ENCODE assay signal across 9 mouse cellular contexts in the genomic region with DNA sequence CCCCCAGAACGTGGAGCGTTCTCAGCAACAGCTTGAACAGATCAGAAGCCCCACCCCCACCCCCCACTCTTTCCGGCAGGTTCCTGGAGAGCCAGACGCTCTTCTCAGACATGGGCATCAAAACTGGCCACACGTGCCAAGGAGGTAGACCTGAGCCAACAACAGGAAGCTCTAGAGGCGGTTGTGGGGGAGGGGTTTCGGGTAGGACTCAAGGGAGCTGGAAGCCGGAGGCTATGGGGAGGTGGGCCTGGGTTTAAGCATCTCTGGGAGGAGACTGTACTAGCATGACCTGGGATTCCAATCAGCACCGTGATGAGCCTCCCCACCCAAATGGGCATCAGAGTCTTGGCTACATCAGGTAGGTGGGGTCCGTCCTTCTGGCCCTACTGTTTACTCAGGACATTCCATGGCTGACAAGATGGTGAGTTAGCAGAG. TPM values are rescaled to one million over a fixed set of nuclear protein-coding genes. Genes with fewer than 3 reads are reported as not detected.
DNase-seq lines count a peak whose midpoint lies in the region; ATAC-seq lines count a peak whose summit lies in the region.
"Had no signal": no experiment of that assay in that cellular context is flagged by ENCODE, and none has a peak within 500 bp of the region (broad histone marks: within the 10 kb centered on the region; RNA-seq: fewer than 3 reads in every experiment).

No protein-coding gene starts in this region.

- no peaks in the 10 kb centered on the region for H3K36me3 ChIP-seq in forebrain, embryonic 14.5 days (ENCODE audit: control insufficient read depth, insufficient read depth, low read length)

- H3K27ac ChIP-seq in forebrain, embryonic 14.5 days (ENCODE audit: low read depth, low read length) = no peak overlapping the region

- peak; percentile 91 to 92 for DNase-seq in cerebellum, postnatal 10 days
- DNase-seq in cerebellum, adult 11 months = no peak
- DNase-seq in ovary, postnatal 14 days (ENCODE audit: low spot score) = peak; percentile 43
- no peak for DNase-seq in ovary, adult 18-20 months (ENCODE audit: low spot score)
- peak; percentile 77 for DNase-seq in forebrain, embryonic 14.5 days (ENCODE audit: low spot score)
- DNase-seq in lung, postnatal 10 days = peak; percentile 81
- no peak for DNase-seq in frontal cortex, postnatal 36 days (ENCODE audit: low spot score in 2 of 2)
- no peak for DNase-seq in adrenal gland, adult 2 months
- DNase-seq: layer of hippocampus, postnatal 36 days had no signal

- peak; percentile 73 for ATAC-seq in forebrain, embryonic 14.5 days

- no peak overlapping the region for H3K4me3 ChIP-seq in forebrain, embryonic 14.5 days (ENCODE audit: low read depth, low read length)

- H3K4me2 ChIP-seq in forebrain, embryonic 14.5 days (ENCODE audit: low read length) = no peak overlapping the region

- H3K9me3 ChIP-seq in forebrain, embryonic 14.5 days (replicated peaks; ENCODE audit: control insufficient read depth, low read length) = no peaks in the 10 kb centered on the region

- no peaks in the 10 kb centered on the region for H3K27me3 ChIP-seq in forebrain, embryonic 14.5 days (replicated peaks; ENCODE audit: control insufficient read depth, insufficient read depth, low read length)

- H3K4me1 ChIP-seq in forebrain, embryonic 14.5 days (ENCODE audit: control insufficient read depth, insufficient read depth, low read length) = peaks cover 3% of the 10 kb centered on the region; the same call in 1 of the 2 replicates

- no peak overlapping the region for H3K9ac ChIP-seq in forebrain, embryonic 14.5 days (ENCODE audit: low read length)

- WGBS in forebrain, embryonic 14.5 days = 63% methylated on average over 10 of the region's 10 CpGs

RNA-seq across cellular contexts. Expression of a gene that starts 5.4 kb away (rescaled TPM):
- 62.9 and 71.7 TPM in 2 replicates for polyA plus RNA-seq in forebrain, embryonic 14.5 days (2014; fragmentation: Nextera tagmentation; extraction: Ambion mirVana)
- 100 to 1,000 TPM in 1 of 2 experiments, 10 to 100 TPM in 1; 89.7 to 198 TPM for total RNA-seq in adrenal gland, adult 2 months (2021)
- polyA plus RNA-seq in adrenal gland, adult 2 months (2012; rRNA removed) = 79.4 and 126 TPM in 2 replicates

RNA-seq across cellular contexts. Expression of a gene that starts 18.6 kb away (rescaled TPM):
- 0.11 TPM in 2 replicates for polyA plus RNA-seq in forebrain, embryonic 14.5 days (2014; fragmentation: Nextera tagmentation; extraction: Ambion mirVana)
- total RNA-seq in adrenal gland, adult 2 months (2021) = under 1 TPM; 0.46 to 0.93 TPM
- 0.12 TPM in 1 of 2 replicates, not detected in the other for polyA plus RNA-seq in adrenal gland, adult 2 months (2012; rRNA removed)

RNA-seq across cellular contexts. Expression of a gene that starts 41.0 kb away (rescaled TPM):
- polyA plus RNA-seq in forebrain, embryonic 14.5 days (2014; fragmentation: Nextera tagmentation; extraction: Ambion mirVana) = 3.0 TPM in 2 replicates
- total RNA-seq in adrenal gland, adult 2 months (2021) = 100 to 1,000 TPM in 1 of 2 experiments, 10 to 100 TPM in 1; 92.7 to 160 TPM
- 336 and 430 TPM in 2 replicates for polyA plus RNA-seq in adrenal gland, adult 2 months (2012; rRNA removed)

RNA-seq across cellular contexts. Expression of a gene that starts 58.0 kb away (rescaled TPM):
- 21.4 and 22.8 TPM in 2 replicates for polyA plus RNA-seq in forebrain, embryonic 14.5 days (2014; fragmentation: Nextera tagmentation; extraction: Ambion mirVana)
- 10 to 100 TPM; 28.8 to 35.6 TPM for total RNA-seq in adrenal gland, adult 2 months (2021)
- 59.5 and 66.8 TPM in 2 replicates for polyA plus RNA-seq in adrenal gland, adult 2 months (2012; rRNA removed)

Comparison
In these comparisons a context has a peak if more than half of its experiments do, and no peak if none do; other contexts are left out.
1. DNase-seq: peak in cerebellum, postnatal 10 days (2 of 2), ovary, postnatal 14 days (single experiment), forebrain, embryonic 14.5 days (single experiment) and lung, postnatal 10 days (single experiment); none in cerebellum, adult 11 months (single experiment), ovary, adult 18-20 months (single experiment), frontal cortex, postnatal 36 days (0 of 2) and adrenal gland, adult 2 months (single experiment).
2. RNA of a gene that starts 41.0 kb away (polyA plus RNA-seq): 336 to 430 TPM in adrenal gland, adult 2 months; 3.0 TPM in forebrain, embryonic 14.5 days; every median in the first group is over 10 times any median in the second.